Mouse (Mus musculus): ENCODE results near the gene Gcc2.
"Not testable (repeated sequence)": the region's sequence is repeated elsewhere in the genome, so short reads cannot be mapped to it uniquely, and the experiment has no call there.

The Gcc2 gene

GRCm38 (mm10) chr10:58255213-58255892, at the start of gene Gcc2:
TSS of gene Gcc2 (plus strand) at chr10:58255497.
- peak; percentile 91 for DNase-seq (ENCODE audit: low spot score)

- DNase-seq (ENCODE audit: low spot score) = no peak
Observed at GRCm38 (mm10) chr10:58205986-58206385, 49.3 kb upstream of the Gcc2 start.

GRCm38 (mm10) chr10:58206639-58207404, 48.5 kb upstream of the Gcc2 start:
- DNase-seq (ENCODE audit: low spot score) = no peak

GRCm38 (mm10) chr10:58209710-58210467, 45.4 kb upstream of the Gcc2 start:
- DNase-seq (ENCODE audit: low spot score) = no peak

- no peak for DNase-seq (ENCODE audit: low spot score)
Observed at GRCm38 (mm10) chr10:58210514-58210913, 44.8 kb upstream of the Gcc2 start.

- no peak for DNase-seq (ENCODE audit: low spot score)
Observed at GRCm38 (mm10) chr10:58211213-58211612, 44.1 kb upstream of the Gcc2 start.

- no peak for DNase-seq (ENCODE audit: low spot score)
Observed at GRCm38 (mm10) chr10:58212230-58212629, 43.1 kb upstream of the Gcc2 start.

- no peak for DNase-seq (ENCODE audit: low spot score)
Observed at GRCm38 (mm10) chr10:58214497-58214896, 40.8 kb upstream of the Gcc2 start.

- DNase-seq (ENCODE audit: low spot score) = no peak
Observed at GRCm38 (mm10) chr10:58214934-58215333, 40.4 kb upstream of the Gcc2 start.

- DNase-seq (ENCODE audit: low spot score) = no peak
Observed at GRCm38 (mm10) chr10:58215353-58215752, 39.9 kb upstream of the Gcc2 start.

- no peak for DNase-seq (ENCODE audit: low spot score)
Observed at GRCm38 (mm10) chr10:58217366-58217765, 37.9 kb upstream of the Gcc2 start.

- DNase-seq (ENCODE audit: low spot score) = no peak
Observed at GRCm38 (mm10) chr10:58220726-58221125, 34.6 kb upstream of the Gcc2 start.

- DNase-seq (ENCODE audit: low spot score) = not testable (repeated sequence)
Observed at GRCm38 (mm10) chr10:58221571-58221970, 33.7 kb upstream of the Gcc2 start.

GRCm38 (mm10) chr10:58223161-58223560, 32.1 kb upstream of the Gcc2 start:
- not testable (repeated sequence) for DNase-seq (ENCODE audit: low spot score)

- not testable (repeated sequence) for DNase-seq (ENCODE audit: low spot score)
Observed at GRCm38 (mm10) chr10:58223972-58224805, 31.1 kb upstream of the Gcc2 start.

- not testable (repeated sequence) for DNase-seq (ENCODE audit: low spot score)
Observed at GRCm38 (mm10) chr10:58224827-58225785, 30.2 kb upstream of the Gcc2 start, which contains the start of gene AW822073. TSS of gene AW822073 (minus strand) at chr10:58224930.

GRCm38 (mm10) chr10:58226357-58226756, 28.9 kb upstream of the Gcc2 start:
- peak; percentile 14 for DNase-seq (ENCODE audit: low spot score)

GRCm38 (mm10) chr10:58227798-58228197, 27.5 kb upstream of the Gcc2 start:
- DNase-seq (ENCODE audit: low spot score) = not testable (repeated sequence)

- DNase-seq (ENCODE audit: low spot score) = not testable (repeated sequence)
Observed at GRCm38 (mm10) chr10:58230021-58230420, 25.3 kb upstream of the Gcc2 start.

- DNase-seq (ENCODE audit: low spot score) = not testable (repeated sequence)
Observed at GRCm38 (mm10) chr10:58231088-58231487, 24.2 kb upstream of the Gcc2 start.
